Mouse (Mus musculus) left cerebral cortex, postnatal 10 days (tissue): ENCODE measurements at regions not wholly inside any gene's neighbourhood (a gene's known extent, or its start where the extent isn't known, plus 50 kb on each side); places are given as distances from the start of the nearest gene placed in this dataset.
A peak's percentile ranks its signal among the peaks of the same experiment; 100 is the strongest.

Experiments used
- DNase-seq, 2 experiments: peaks; one replicate each; pipeline ENCODE4 v3.0.0; 2021 to 2022; ENCODE audit warnings: low spot score in 2 of 2, mixed read lengths in 1 of 2; ENCODE audit errors: extremely low spot score in 1 of 2
- intact Hi-C: fragments of 180-260 bp; cut with DNase I; formaldehyde crosslinking; loops from one replicate; pipeline ENCODE4 v1.15.1; 2025

- DNase-seq = no peak
- intact Hi-C loops = no loop called here
Measured at GRCm38 (mm10) chr3:51066373-51066772, 157.9 kb upstream of the Noct start.

GRCm38 (mm10) chr3:51072417-51072816, 151.8 kb upstream of the Noct start:
- DNase-seq = no peak
- intact Hi-C loops = no loop called here

- no peak for DNase-seq
- intact Hi-C loops = no loop called here
Measured at GRCm38 (mm10) chr3:51073003-51073679, 151.1 kb upstream of the Noct start.

GRCm38 (mm10) chr3:51073743-51074319, 150.4 kb upstream of the Noct start:
- intact Hi-C loops = no loop called here
- no peak for DNase-seq

GRCm38 (mm10) chr3:51075219-51075920, 148.9 kb upstream of the Noct start:
- intact Hi-C loops = no loop called here
- no peak for DNase-seq

- intact Hi-C loops = no loop called here
- DNase-seq = no peak
Measured at GRCm38 (mm10) chr3:51078459-51078858, 145.8 kb upstream of the Noct start.

- no peak for DNase-seq
- intact Hi-C loops = no loop called here
Measured at GRCm38 (mm10) chr3:51080415-51080814, 143.8 kb upstream of the Noct start.

GRCm38 (mm10) chr3:51080855-51081254, 143.4 kb upstream of the Noct start:
- intact Hi-C loops = no loop called here
- no peak for DNase-seq

- intact Hi-C loops = no loop called here
- no peak for DNase-seq
Measured at GRCm38 (mm10) chr3:51082831-51083575, 141.2 kb upstream of the Noct start.

- intact Hi-C loops = no loop called here
- DNase-seq = no peak
Measured at GRCm38 (mm10) chr3:51083583-51083982, 140.7 kb upstream of the Noct start.

GRCm38 (mm10) chr3:51086441-51086849, 137.8 kb upstream of the Noct start:
- intact Hi-C loops = no loop called here
- DNase-seq = no peak

- intact Hi-C loops = no loop called here
- DNase-seq = no peak
Measured at GRCm38 (mm10) chr3:51087076-51087475, 137.2 kb upstream of the Noct start.

GRCm38 (mm10) chr3:51089036-51089669, 135.1 kb upstream of the Noct start:
- DNase-seq = no peak
- intact Hi-C loops = no loop called here

GRCm38 (mm10) chr3:51091478-51091877, 132.8 kb upstream of the Noct start:
- intact Hi-C loops = loop anchor here (10.0 kb wide), 2 partner anchors 97 to 157 kb away; no protein-coding TSS in a partner anchor

GRCm38 (mm10) chr3:51092079-51093028, 131.9 kb upstream of the Noct start:
- DNase-seq = no peak
- intact Hi-C loops = loop anchor here (10.0 kb wide), 2 partner anchors 98 to 158 kb away; no protein-coding TSS in a partner anchor

More at GRCm38 (mm10) chr3:51091478-51091877, 132.8 kb upstream of the Noct start:
- DNase-seq = no peak

GRCm38 (mm10) chr3:51095847-51096447, 128.3 kb upstream of the Noct start:
- DNase-seq = peak; percentile 52 to 82
- intact Hi-C loops = loop anchor here (10.0 kb wide), 2 partner anchors 101 to 161 kb away; no protein-coding TSS in a partner anchor

GRCm38 (mm10) chr3:51096545-51096944, 127.7 kb upstream of the Noct start:
- DNase-seq = no peak
- intact Hi-C loops = loop anchor here (10.0 kb wide), 2 partner anchors 102 to 162 kb away; no protein-coding TSS in a partner anchor
